Mouse (Mus musculus): ENCODE results near the gene Slc9a4. TPM values are rescaled to one million over a fixed set of nuclear protein-coding genes. Genes with fewer than 3 reads are reported as not detected.
A peak's percentile ranks its signal among the peaks of the same experiment; 100 is the strongest.
"Not testable (repeated sequence)": the region's sequence is repeated elsewhere in the genome, so short reads cannot be mapped to it uniquely, and the experiment has no call there.

Gene Slc9a4
- polyA plus RNA-seq, 1 experiment from 2014 or later: 0.38 TPM

DNA sequence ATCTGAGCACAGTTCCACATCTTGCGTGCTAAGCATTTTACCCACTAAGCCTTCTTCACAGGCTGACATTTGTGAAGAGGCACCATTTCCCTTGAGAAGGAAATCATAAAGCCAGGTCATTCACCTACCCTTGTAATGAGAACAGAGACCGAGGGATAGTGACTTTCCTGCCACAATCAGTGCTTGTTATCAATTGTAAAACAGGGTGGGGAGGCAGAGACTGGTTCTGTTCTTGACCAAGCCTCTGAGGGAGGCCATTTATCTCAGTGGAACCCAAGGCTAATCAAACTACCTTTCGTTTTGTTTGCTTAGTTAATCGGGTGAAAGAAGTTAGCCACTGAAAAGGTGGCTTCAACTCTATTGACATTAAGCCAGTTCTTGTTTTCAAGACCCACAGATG lies 77.2 kb downstream of the Slc9a4 start:
- no peaks in the 10 kb centered on the region for H3K27me3 ChIP-seq
- H3K9me3 ChIP-seq (replicated peaks): no peaks in the 10 kb centered on the region
- ATAC-seq (replicated peaks; ENCODE audit: low FRiP score): no peak
- 84% methylated on average over 4 of the region's 4 CpGs for WGBS
- no peak overlapping the region for H3K27ac ChIP-seq
- H3K9ac ChIP-seq: no peak overlapping the region
- no peaks in the 10 kb centered on the region for H3K36me3 ChIP-seq
- peaks cover 24% of the 10 kb centered on the region for H3K4me1 ChIP-seq
- H3K4me2 ChIP-seq: no peak overlapping the region
- H3K4me3 ChIP-seq (replicated peaks): no peak overlapping the region

DNA sequence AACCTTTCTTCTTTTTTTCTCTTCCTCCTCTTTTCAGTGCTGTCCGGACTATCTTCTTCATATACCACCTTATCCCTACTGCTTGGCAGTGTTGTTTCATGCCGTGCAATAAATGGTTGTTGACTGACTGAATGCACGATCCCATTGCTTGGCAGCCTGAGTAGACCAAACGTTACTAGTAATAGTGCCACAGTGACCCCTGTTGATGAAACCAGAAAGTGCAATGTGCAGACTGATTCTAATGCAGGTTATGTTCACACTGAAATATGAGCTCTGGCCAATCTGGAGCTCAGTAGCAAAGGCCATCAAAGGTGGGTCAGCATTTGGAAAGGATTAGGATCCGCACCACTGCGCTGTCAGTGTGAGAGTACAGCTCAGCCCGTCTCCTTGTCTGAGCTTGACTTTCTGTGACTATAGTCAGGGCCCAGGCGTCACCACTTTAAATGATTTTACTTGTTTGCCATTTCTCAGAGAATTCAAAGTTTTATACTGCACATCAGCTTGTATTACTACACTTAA lies 78.2 kb downstream of the Slc9a4 start:
- no peaks in the 10 kb centered on the region for H3K9me3 ChIP-seq (replicated peaks)
- H3K27ac ChIP-seq: no peak overlapping the region
- WGBS: 39% methylated on average over 8 of the region's 8 CpGs
- no peaks in the 10 kb centered on the region for H3K36me3 ChIP-seq
- no peak overlapping the region for H3K4me3 ChIP-seq (replicated peaks)
- peaks cover 24% of the 10 kb centered on the region for H3K4me1 ChIP-seq
- peak; percentile 70; the same call in 1 of the 2 replicates for ATAC-seq (replicated peaks; ENCODE audit: low FRiP score)
- H3K4me2 ChIP-seq: no peak overlapping the region
- H3K27me3 ChIP-seq: no peaks in the 10 kb centered on the region
- H3K9ac ChIP-seq: no peak overlapping the region

DNA sequence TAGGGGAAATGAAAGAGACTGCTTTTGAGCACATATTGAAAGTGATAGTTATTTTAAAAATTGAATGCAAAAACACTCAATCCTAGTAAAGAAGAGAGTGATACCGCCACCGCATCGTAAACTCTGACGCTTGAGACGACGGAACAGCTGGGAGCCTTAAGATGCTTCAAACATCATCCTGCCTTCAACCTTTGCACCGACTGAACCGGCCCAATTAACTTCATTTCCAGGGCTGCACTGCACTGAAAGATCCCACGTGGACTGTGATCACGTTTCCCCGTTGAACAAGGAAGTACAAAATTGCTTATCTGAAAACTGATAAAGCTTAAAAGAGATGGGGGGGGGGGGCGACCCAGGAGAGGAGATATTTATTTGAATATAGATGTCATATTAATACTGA lies 79.1 kb downstream of the Slc9a4 start:
- H3K4me2 ChIP-seq: peak overlapping the region; percentile 49
- no peak for ATAC-seq (replicated peaks; ENCODE audit: low FRiP score)

DNA sequence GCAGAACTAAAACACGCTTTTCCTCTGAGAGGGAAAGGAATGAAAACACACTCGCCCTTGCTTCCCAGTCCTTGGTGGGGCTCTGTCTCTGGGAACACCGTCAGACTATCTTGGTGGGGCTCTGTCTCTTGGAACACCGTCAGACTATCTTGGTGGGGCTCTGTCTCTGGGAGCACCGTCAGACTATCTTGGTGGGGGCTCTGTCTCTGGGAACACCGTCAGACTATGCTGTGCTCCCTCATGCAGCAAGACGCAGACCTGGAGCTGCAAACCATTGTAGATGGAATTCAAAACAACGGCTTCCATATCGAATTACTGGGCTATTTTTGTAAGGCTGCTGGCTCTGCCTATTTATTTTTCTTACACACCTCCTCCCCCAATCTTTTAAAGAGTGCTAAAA lies 79.6 kb downstream of the Slc9a4 start:
- Histone ChIP-seq H3K4me1 (peaks cover 24% of the 10 kb centered on the region), H3K9me3 (replicated peaks) (no peaks in the 10 kb centered on the region), H3K9ac (no peak overlapping the region), H3K4me2 (peak overlapping the region; percentile 49), H3K27me3 (no peaks in the 10 kb centered on the region), H3K4me3 (replicated peaks) (no peak overlapping the region), H3K36me3 (no peaks in the 10 kb centered on the region), H3K27ac (peak overlapping the region; percentile 60; the same call in 1 of the 2 replicates)
- 17% methylated on average over 9 of the region's 9 CpGs for WGBS
- peak; percentile 59; the same call in 1 of the 2 replicates for ATAC-seq (replicated peaks; ENCODE audit: low FRiP score)

More for the DNA sequence above, 79.1 kb downstream of the Slc9a4 start:
- Histone ChIP-seq H3K9me3 (replicated peaks) (no peaks in the 10 kb centered on the region), H3K4me1 (peaks cover 24% of the 10 kb centered on the region), H3K4me3 (replicated peaks) (no peak overlapping the region), H3K9ac (no peak overlapping the region), H3K36me3 (no peaks in the 10 kb centered on the region), H3K27me3 (no peaks in the 10 kb centered on the region), H3K27ac (0 out of 2 replicates have a peak overlapping the region, but pooled peaks have one; percentile 60)
- WGBS: 20% methylated on average over 12 of the region's 12 CpGs

DNA sequence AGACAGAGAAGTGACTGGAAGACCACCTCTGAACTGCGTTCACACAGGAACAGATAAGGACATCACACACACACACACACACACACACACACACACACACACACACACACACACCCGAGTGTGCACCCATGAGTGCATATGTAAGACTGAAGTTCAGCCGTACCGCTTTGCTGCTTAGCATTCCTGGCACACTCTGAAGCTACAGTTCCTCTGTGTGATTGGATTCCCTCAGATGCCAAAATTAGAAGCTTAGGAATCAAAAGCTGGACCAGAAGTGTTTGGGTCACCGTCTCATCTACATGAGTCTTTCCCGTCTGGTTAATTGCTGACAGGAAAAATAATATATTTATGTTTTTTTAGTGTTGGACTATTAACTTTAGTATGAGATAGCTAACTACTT lies 81.0 kb downstream of the Slc9a4 start:
- Histone ChIP-seq H3K9ac (no peak overlapping the region), H3K27ac (no peak overlapping the region), H3K4me1 (peaks cover 24% of the 10 kb centered on the region), H3K27me3 (no peaks in the 10 kb centered on the region), H3K9me3 (replicated peaks) (no peaks in the 10 kb centered on the region), H3K4me2 (no peak overlapping the region), H3K4me3 (replicated peaks) (no peak overlapping the region), H3K36me3 (no peaks in the 10 kb centered on the region)
- ATAC-seq (replicated peaks; ENCODE audit: low FRiP score): no peak
- WGBS: 64% methylated on average over 6 of the region's 6 CpGs

DNA sequence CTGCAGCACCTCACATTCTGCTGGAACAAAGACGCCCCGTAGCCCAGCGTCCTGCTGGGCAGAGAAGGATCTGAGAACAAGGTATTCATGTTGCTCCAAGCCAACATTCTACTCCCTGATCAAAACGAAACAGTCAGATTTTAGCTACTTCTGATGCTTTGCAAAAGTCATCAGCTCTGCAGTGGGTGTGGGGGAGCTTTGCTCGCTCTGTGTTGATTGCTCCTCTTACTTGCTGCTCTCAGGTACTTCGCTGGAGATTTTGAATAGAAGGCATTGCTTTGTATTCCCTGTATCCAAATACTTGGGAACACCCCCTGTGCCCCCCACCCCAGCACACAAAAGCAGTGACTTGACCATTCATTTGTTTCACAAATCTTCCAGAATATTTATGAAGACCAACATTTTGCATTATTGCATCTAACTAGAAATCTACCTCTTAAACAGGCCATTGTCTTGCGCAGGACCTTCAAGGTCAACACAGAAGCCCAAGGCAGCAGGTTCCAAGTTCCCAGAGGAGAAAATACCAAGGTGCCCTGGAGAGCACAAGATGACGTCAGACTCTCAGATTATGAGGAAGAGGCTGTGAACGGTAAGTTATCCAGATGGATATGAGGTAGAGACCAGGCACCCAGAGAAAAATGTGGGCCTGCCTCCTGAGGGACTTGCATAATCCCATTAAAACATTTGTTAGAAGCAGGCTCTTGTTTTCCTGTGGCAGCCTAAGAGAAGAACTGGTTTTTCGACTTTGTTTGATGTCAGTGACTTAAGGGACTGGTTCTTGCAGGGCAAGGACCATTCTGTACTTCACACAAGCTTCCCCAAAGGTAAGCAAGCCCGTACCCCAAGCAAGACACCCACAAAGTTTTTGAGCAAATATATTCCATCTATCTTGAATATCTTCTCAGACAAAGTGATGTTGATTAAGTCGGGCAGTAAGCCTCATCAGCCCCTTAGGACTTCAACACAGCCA lies 85.8 kb downstream of the Slc9a4 start:
- H3K4me1 ChIP-seq: 0 out of 2 replicates have a peak, but pooled peaks cover 3% of the 10 kb centered on the region
- H3K36me3 ChIP-seq: no peaks in the 10 kb centered on the region
- H3K9me3 ChIP-seq (replicated peaks): no peaks in the 10 kb centered on the region
- H3K27me3 ChIP-seq: no peaks in the 10 kb centered on the region
- H3K4me2 ChIP-seq: no peak overlapping the region
- H3K9ac ChIP-seq: no peak overlapping the region
- no peak for ATAC-seq (replicated peaks; ENCODE audit: low FRiP score)
- 55% methylated on average over 12 of the region's 12 CpGs for WGBS
- H3K27ac ChIP-seq: peak overlapping the region; percentile 20; the same call in 1 of the 2 replicates
- no peak overlapping the region for H3K4me3 ChIP-seq (replicated peaks)

DNA sequence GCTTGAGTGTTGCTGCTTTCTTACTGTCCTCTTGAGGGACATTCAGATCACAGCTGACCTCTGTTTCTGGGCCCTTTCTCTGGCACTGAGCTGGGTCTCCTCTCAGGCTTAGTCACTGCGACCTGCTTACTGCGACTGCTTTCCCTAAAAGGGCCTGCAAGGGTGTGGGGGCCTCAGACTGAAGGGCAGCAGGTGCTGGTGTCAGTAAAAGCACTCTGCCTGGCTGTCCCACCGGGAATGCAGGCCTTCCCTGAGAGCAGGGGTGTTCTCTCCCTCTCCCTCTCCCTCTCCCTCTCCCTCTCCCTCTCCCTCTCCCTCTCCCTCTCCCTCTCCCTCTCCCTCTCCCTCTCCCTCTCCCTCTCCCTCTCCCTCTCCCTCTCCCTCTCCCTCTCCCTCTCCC lies 87.6 kb downstream of the Slc9a4 start:
- not testable (repeated sequence) for ATAC-seq (replicated peaks; ENCODE audit: low FRiP score); H3K9ac ChIP-seq; H3K4me2 ChIP-seq; H3K9me3 ChIP-seq (replicated peaks); H3K36me3 ChIP-seq; H3K4me3 ChIP-seq (replicated peaks); H3K4me1 ChIP-seq; H3K27ac ChIP-seq; H3K27me3 ChIP-seq
- WGBS: 17% methylated on average over 3 of the region's 3 CpGs

DNA sequence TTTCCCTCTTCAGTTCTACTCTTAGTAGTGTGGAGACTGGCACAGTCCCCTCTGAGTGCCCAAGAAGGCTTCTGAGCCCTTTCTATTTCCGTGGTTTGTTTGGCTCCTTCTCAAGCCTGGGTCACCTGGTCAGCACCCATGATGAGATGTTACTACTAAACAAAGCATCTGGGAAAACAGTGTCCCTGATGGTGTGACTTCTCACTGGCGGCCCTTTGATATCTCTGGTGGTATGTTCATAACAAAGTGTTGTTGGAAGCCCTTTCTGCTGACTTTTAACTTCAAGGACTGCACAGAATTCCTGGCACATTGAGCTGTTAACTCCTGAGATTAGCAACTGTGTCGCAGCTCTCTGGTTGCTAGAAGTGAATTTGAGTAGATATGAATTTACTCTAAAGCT lies 90.1 kb downstream of the Slc9a4 start:
- Histone ChIP-seq H3K36me3 (no peaks in the 10 kb centered on the region), H3K27ac (no peak overlapping the region), H3K4me2 (no peak overlapping the region), H3K4me3 (replicated peaks) (no peak overlapping the region), H3K9ac (no peak overlapping the region), H3K4me1 (0 out of 2 replicates have a peak, but pooled peaks cover 2% of the 10 kb centered on the region), H3K27me3 (no peaks in the 10 kb centered on the region), H3K9me3 (replicated peaks) (no peaks in the 10 kb centered on the region; the same call in 1 of the 2 replicates)
- 86% methylated on average over 3 of the region's 3 CpGs for WGBS
- no peak for ATAC-seq (replicated peaks; ENCODE audit: low FRiP score)

DNA sequence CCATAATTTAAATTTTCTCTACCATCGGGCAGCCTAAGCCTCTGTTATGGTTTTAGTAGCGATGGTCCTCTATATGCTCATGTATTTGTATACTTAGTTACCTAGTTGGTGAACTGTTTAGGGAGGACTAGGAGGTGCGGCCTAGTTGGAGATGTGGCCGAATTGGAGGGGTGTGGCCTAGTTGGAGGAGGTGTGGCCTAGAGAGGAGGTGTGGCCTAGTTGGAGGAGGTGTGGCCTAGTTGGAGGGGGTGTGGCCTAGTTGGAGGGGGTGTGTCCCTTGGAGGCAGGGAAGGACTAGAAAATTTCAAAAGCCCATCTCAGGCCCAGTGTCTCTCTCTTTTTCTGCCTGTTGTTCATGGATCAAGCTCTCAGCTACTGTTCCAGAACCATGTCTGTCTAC lies 91.6 kb downstream of the Slc9a4 start:
- Histone ChIP-seq H3K9ac (no peak overlapping the region), H3K4me3 (replicated peaks) (no peak overlapping the region), H3K4me2 (no peak overlapping the region), H3K36me3 (no peaks in the 10 kb centered on the region), H3K4me1 (0 out of 2 replicates have a peak, but pooled peaks cover 2% of the 10 kb centered on the region), H3K27ac (no peak overlapping the region), H3K9me3 (replicated peaks) (no peaks in the 10 kb centered on the region; the same call in 1 of the 2 replicates), H3K27me3 (no peaks in the 10 kb centered on the region)
- ATAC-seq (replicated peaks; ENCODE audit: low FRiP score): no peak
- WGBS: 96% methylated on average over 4 of the region's 4 CpGs

DNA sequence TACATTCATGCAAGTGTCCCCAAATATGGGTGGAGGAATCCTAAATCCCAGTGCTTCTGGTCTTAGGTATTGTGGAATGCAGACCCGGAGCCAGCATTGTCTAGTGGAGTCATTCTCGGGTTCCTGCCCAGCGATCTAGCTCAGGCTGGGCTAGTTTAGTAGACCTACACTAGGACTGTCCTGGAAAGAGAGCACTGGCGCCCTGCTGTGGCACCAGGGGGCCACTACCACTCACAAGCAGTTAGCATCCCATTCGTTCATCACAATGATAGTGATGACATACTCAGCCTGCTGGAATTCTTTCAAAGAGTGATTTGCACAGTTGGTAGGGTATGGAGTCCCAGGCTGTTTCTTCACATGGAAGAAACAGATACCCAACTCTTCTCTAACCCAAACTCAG lies 97.4 kb downstream of the Slc9a4 start:
- Histone ChIP-seq H3K36me3 (no peaks in the 10 kb centered on the region), H3K9me3 (replicated peaks) (no peaks in the 10 kb centered on the region), H3K9ac (no peak overlapping the region), H3K4me1 (peaks cover 24% of the 10 kb centered on the region), H3K4me2 (no peak overlapping the region), H3K4me3 (replicated peaks) (no peak overlapping the region), H3K27me3 (peaks cover 46% of the 10 kb centered on the region), H3K27ac (no peak overlapping the region)
- no peak for ATAC-seq (replicated peaks; ENCODE audit: low FRiP score)
- WGBS: 53% methylated on average over 5 of the region's 5 CpGs

Measured in kidney, embryonic 15.5 days (tissue).